Comparison of ENCODE assay signal across 8 mouse cellular contexts in the genomic region with DNA sequence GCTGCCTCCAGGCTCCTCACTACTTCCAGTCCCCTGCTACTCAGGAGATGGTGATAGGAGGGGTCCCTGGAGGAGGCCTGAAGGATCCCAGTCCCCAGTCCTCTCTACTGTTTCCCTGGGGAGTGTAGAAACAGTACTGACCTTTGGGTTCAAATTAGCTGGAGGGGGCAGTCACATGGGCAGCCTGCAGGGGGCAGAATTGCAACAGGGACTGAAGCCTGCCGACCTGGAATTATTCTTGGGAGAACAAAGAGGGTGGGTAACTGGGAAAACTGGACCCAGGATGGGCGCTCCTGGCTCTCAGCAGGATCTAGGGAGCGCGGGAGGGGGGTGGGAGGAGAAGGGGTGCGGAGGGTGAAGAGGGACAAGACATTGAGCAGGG. TPM values are rescaled to one million over a fixed set of nuclear protein-coding genes. Genes with fewer than 3 reads are reported as not detected.
DNase-seq lines count a peak whose midpoint lies in the region; ATAC-seq and TF ChIP-seq lines count a peak whose summit lies in the region.

No protein-coding gene starts in this region.

- peak overlapping the region; percentile 57; the same call in 1 of the 2 replicates for H3K9ac ChIP-seq in hindbrain, embryonic 14.5 days
- H3K9ac ChIP-seq in liver, embryonic 13.5 days, result peak overlapping the region; percentile 39; the same call in 1 of the 2 replicates
- peak overlapping the region; percentile 58 for H3K9ac ChIP-seq in neural tube, embryonic 11.5 days (ENCODE audit: low read length)

- WGBS in hindbrain, embryonic 14.5 days, result 13% methylated on average over 5 of the region's 5 CpGs
- 15% methylated on average over 5 of the region's 5 CpGs for WGBS in liver, embryonic 13.5 days (ENCODE audit: insufficient replicate concordance)
- 6% methylated on average over 5 of the region's 5 CpGs for WGBS in neural tube, embryonic 11.5 days

- TF ChIP-seq POLR2A in bone marrow macrophage, adult 2 months (IDR thresholded peaks at IDR 0.05; ENCODE audit: borderline replicate concordance, low read depth, low read length), result no peak

- ATAC-seq in hindbrain, embryonic 14.5 days (ENCODE audit: low FRiP score), result no peak
- ATAC-seq in liver, embryonic 13.5 days (ENCODE audit: low read depth), result peak; percentile 15; the same call in 1 of the 2 replicates
- peak; percentile 10; the same call in 1 of the 2 replicates for ATAC-seq in neural tube, embryonic 11.5 days (ENCODE audit: insufficient read depth, low FRiP score, low TSS enrichment)
- ATAC-seq in megakaryocyte, adult 5-6 weeks (ENCODE audit: poor library complexity, severe bottlenecking), result no peak

- peak; percentile 69 to 79 for DNase-seq in cerebellum, postnatal 14 days
- no peak for DNase-seq in cerebellum, adult 9-10 months
- peak; percentile 72 to 78 for DNase-seq in gastrocnemius, adult 8-10 months (ENCODE audit: low spot score in 2 of 2)
- DNase-seq in hindbrain, embryonic 14.5 days (ENCODE audit: low spot score), result peak; percentile 62
- peak; percentile 30 for DNase-seq in liver, embryonic 13.5 days
- peak; percentile 72 for DNase-seq in neural tube, embryonic 11.5 days (ENCODE audit: low spot score)

- H3K27me3 ChIP-seq in hindbrain, embryonic 14.5 days (ENCODE audit: control insufficient read depth, insufficient read depth, low read length), result no peaks in the 10 kb centered on the region
- peaks cover 8% of the 10 kb centered on the region; the same call in 1 of the 2 replicates for H3K27me3 ChIP-seq in liver, embryonic 13.5 days
- no peaks in the 10 kb centered on the region for H3K27me3 ChIP-seq in neural tube, embryonic 11.5 days (ENCODE audit: control insufficient read depth, insufficient read depth, low read length)

- H3K4me3 ChIP-seq in bone marrow macrophage, adult 2 months (ENCODE audit: insufficient read depth, low read length), result no peak overlapping the region
- H3K4me3 ChIP-seq in hindbrain, embryonic 14.5 days (replicated peaks; ENCODE audit: low read length), result peak overlapping the region; percentile 15; the same call in 1 of the 2 replicates
- H3K4me3 ChIP-seq in liver, embryonic 13.5 days (replicated peaks), result no peak overlapping the region
- peak overlapping the region; percentile 12; the same call in 1 of the 2 replicates for H3K4me3 ChIP-seq in neural tube, embryonic 11.5 days (ENCODE audit: low read depth, low read length)

- TF ChIP-seq CTCF in bone marrow macrophage, adult 2 months (IDR thresholded peaks at IDR 0.05; ENCODE audit: low read depth, low read length), result peak; percentile 61

- H3K9me3 ChIP-seq in hindbrain, embryonic 14.5 days (ENCODE audit: control insufficient read depth, low read length), result no peaks in the 10 kb centered on the region
- no peaks in the 10 kb centered on the region for H3K9me3 ChIP-seq in liver, embryonic 13.5 days (replicated peaks)
- no peaks in the 10 kb centered on the region for H3K9me3 ChIP-seq in neural tube, embryonic 11.5 days (ENCODE audit: control insufficient read depth, low read length)

- H3K27ac ChIP-seq in bone marrow macrophage, adult 2 months (ENCODE audit: insufficient read depth, low read depth, low read length), result no peak overlapping the region
- H3K27ac ChIP-seq in hindbrain, embryonic 14.5 days, result peak overlapping the region; percentile 40; the same call in 1 of the 2 replicates
- peak overlapping the region; percentile 73 for H3K27ac ChIP-seq in liver, embryonic 13.5 days
- H3K27ac ChIP-seq in neural tube, embryonic 11.5 days (ENCODE audit: low read depth, low read length), result peak overlapping the region; percentile 82

- H3K4me1 ChIP-seq in bone marrow macrophage, adult 2 months (ENCODE audit: control insufficient read depth, insufficient read depth, low read length), result no peaks in the 10 kb centered on the region
- peaks cover 14% of the 10 kb centered on the region for H3K4me1 ChIP-seq in hindbrain, embryonic 14.5 days (replicated peaks; ENCODE audit: control insufficient read depth, insufficient read depth, low read length)
- H3K4me1 ChIP-seq in liver, embryonic 13.5 days (replicated peaks), result peaks cover 16% of the 10 kb centered on the region
- peaks cover 19% of the 10 kb centered on the region for H3K4me1 ChIP-seq in neural tube, embryonic 11.5 days (ENCODE audit: control insufficient read depth, insufficient read depth, low read length)

- peak overlapping the region; percentile 57 for H3K4me2 ChIP-seq in hindbrain, embryonic 14.5 days (replicated peaks)
- peak overlapping the region; percentile 41 for H3K4me2 ChIP-seq in liver, embryonic 13.5 days
- H3K4me2 ChIP-seq in neural tube, embryonic 11.5 days (ENCODE audit: low read depth), result peak overlapping the region; percentile 41

- H3K36me3 ChIP-seq in hindbrain, embryonic 14.5 days (replicated peaks; ENCODE audit: control insufficient read depth, insufficient read depth), result no peaks in the 10 kb centered on the region
- H3K36me3 ChIP-seq in liver, embryonic 13.5 days, result no peaks in the 10 kb centered on the region
- no peaks in the 10 kb centered on the region for H3K36me3 ChIP-seq in neural tube, embryonic 11.5 days (ENCODE audit: control insufficient read depth, insufficient read depth, low read length)

RNA-seq across cellular contexts. Expression of gene Tnnt3, which starts 17.5 kb away (rescaled TPM):
- 5.1 and 6.0 TPM in 2 replicates for polyA plus RNA-seq in bone marrow macrophage, adult 2 months (2012; ENCODE audit: insufficient read depth, insufficient read length, missing spikeins)
- over 10,000 TPM; 31,851 to 38,724 (median 35,835) TPM for total RNA-seq in gastrocnemius, adult 8-10 months (2022)
- 1.2 and 1.6 TPM in 2 replicates for polyA plus RNA-seq in hindbrain, embryonic 14.5 days (2014; fragmentation: Nextera tagmentation; extraction: Ambion mirVana)
- 1.6 and 2.6 TPM in 2 replicates for polyA plus RNA-seq in liver, embryonic 13.5 days (2015; fragmentation: Nextera tagmentation; extraction: Ambion mirVana)
- polyA plus RNA-seq in neural tube, embryonic 11.5 days (2014; fragmentation: Nextera tagmentation; extraction: Ambion mirVana), result 6.5 and 9.2 TPM in 2 replicates
- total RNA-seq in megakaryocyte, adult 5-6 weeks (2015), result 1.4 and 1.5 TPM in 2 replicates
- total RNA-seq in megakaryocyte, adult 5-6 weeks (2017), result 3.7 and 3.9 TPM in 2 replicates

RNA-seq across cellular contexts. Expression of gene Lsp1, which starts 20.6 kb away (rescaled TPM):
- 320 and 327 TPM in 2 replicates for polyA plus RNA-seq in bone marrow macrophage, adult 2 months (2012; ENCODE audit: insufficient read depth, insufficient read length, missing spikeins)
- total RNA-seq in gastrocnemius, adult 8-10 months (2022), result 10 to 100 TPM; 22.8 to 39.1 (median 34.1) TPM
- 4.8 and 8.2 TPM in 2 replicates for polyA plus RNA-seq in hindbrain, embryonic 14.5 days (2014; fragmentation: Nextera tagmentation; extraction: Ambion mirVana)
- polyA plus RNA-seq in liver, embryonic 13.5 days (2015; fragmentation: Nextera tagmentation; extraction: Ambion mirVana), result 14.2 and 15.5 TPM in 2 replicates
- polyA plus RNA-seq in neural tube, embryonic 11.5 days (2014; fragmentation: Nextera tagmentation; extraction: Ambion mirVana), result 15.1 and 21.0 TPM in 2 replicates
- total RNA-seq in megakaryocyte, adult 5-6 weeks (2015), result 1,220 and 1,304 TPM in 2 replicates
- 1,314 and 1,552 TPM in 2 replicates for total RNA-seq in megakaryocyte, adult 5-6 weeks (2017)

RNA-seq across cellular contexts. Expression of gene Tnni2, which starts 39.6 kb away (rescaled TPM):
- polyA plus RNA-seq in bone marrow macrophage, adult 2 months (2012; ENCODE audit: insufficient read depth, insufficient read length, missing spikeins), result 10.2 and 13.8 TPM in 2 replicates
- over 10,000 TPM; 16,943 to 22,105 (median 19,624) TPM for total RNA-seq in gastrocnemius, adult 8-10 months (2022)
- polyA plus RNA-seq in hindbrain, embryonic 14.5 days (2014; fragmentation: Nextera tagmentation; extraction: Ambion mirVana), result 1.0 TPM in 1 of 2 replicates, not detected in the other
- 3.4 and 4.3 TPM in 2 replicates for polyA plus RNA-seq in liver, embryonic 13.5 days (2015; fragmentation: Nextera tagmentation; extraction: Ambion mirVana)
- polyA plus RNA-seq in neural tube, embryonic 11.5 days (2014; fragmentation: Nextera tagmentation; extraction: Ambion mirVana), result 2.1 and 3.5 TPM in 2 replicates
- total RNA-seq in megakaryocyte, adult 5-6 weeks (2015), result 18.8 and 20.9 TPM in 2 replicates
- 25.6 and 27.6 TPM in 2 replicates for total RNA-seq in megakaryocyte, adult 5-6 weeks (2017)

RNA-seq across cellular contexts. Expression of gene Syt8, which starts 46.5 kb away (rescaled TPM):
- polyA plus RNA-seq in bone marrow macrophage, adult 2 months (2012; ENCODE audit: insufficient read depth, insufficient read length, missing spikeins), result 5.6 TPM in 2 replicates
- not detected for total RNA-seq in gastrocnemius, adult 8-10 months (2022)
- polyA plus RNA-seq in hindbrain, embryonic 14.5 days (2014; fragmentation: Nextera tagmentation; extraction: Ambion mirVana), result not detected in 2 replicates
- not detected in 2 replicates for polyA plus RNA-seq in liver, embryonic 13.5 days (2015; fragmentation: Nextera tagmentation; extraction: Ambion mirVana)
- not detected in 2 replicates for polyA plus RNA-seq in neural tube, embryonic 11.5 days (2014; fragmentation: Nextera tagmentation; extraction: Ambion mirVana)
- 0.39 TPM in 1 of 2 replicates, not detected in the other for total RNA-seq in megakaryocyte, adult 5-6 weeks (2015)
- total RNA-seq in megakaryocyte, adult 5-6 weeks (2017), result not detected in 2 replicates

RNA-seq across cellular contexts. Expression of gene Mrpl23, which starts 51.3 kb away (rescaled TPM):
- polyA plus RNA-seq in bone marrow macrophage, adult 2 months (2012; ENCODE audit: insufficient read depth, insufficient read length, missing spikeins), result 27.2 and 47.3 TPM in 2 replicates
- total RNA-seq in gastrocnemius, adult 8-10 months (2022), result 1 to 10 TPM; 1.0 to 5.1 (median 3.1) TPM
- polyA plus RNA-seq in hindbrain, embryonic 14.5 days (2014; fragmentation: Nextera tagmentation; extraction: Ambion mirVana), result 21.6 and 22.9 TPM in 2 replicates
- 11.3 and 12.2 TPM in 2 replicates for polyA plus RNA-seq in liver, embryonic 13.5 days (2015; fragmentation: Nextera tagmentation; extraction: Ambion mirVana)
- 10.6 and 20.0 TPM in 2 replicates for polyA plus RNA-seq in neural tube, embryonic 11.5 days (2014; fragmentation: Nextera tagmentation; extraction: Ambion mirVana)
- 3.8 and 12.3 TPM in 2 replicates for total RNA-seq in megakaryocyte, adult 5-6 weeks (2015)
- 37.2 and 52.6 TPM in 2 replicates for total RNA-seq in megakaryocyte, adult 5-6 weeks (2017)

Comparison
In these comparisons a context has a peak if more than half of its experiments do, and no peak if none do; other contexts are left out.
1. H3K4me3 ChIP-seq: peak in hindbrain, embryonic 14.5 days (single experiment) and neural tube, embryonic 11.5 days (single experiment); none in bone marrow macrophage, adult 2 months (single experiment) and liver, embryonic 13.5 days (single experiment).
2. ATAC-seq: peak in liver, embryonic 13.5 days (single experiment) and neural tube, embryonic 11.5 days (single experiment); none in hindbrain, embryonic 14.5 days (single experiment) and megakaryocyte, adult 5-6 weeks (single experiment).
3. RNA of gene Lsp1, which starts 20.6 kb away (polyA plus RNA-seq): 320 to 327 TPM in bone marrow macrophage, adult 2 months; 14.2 to 15.5 TPM in liver, embryonic 13.5 days, 15.1 to 21.0 TPM in neural tube, embryonic 11.5 days and 4.8 to 8.2 TPM in hindbrain, embryonic 14.5 days; every median in the first group is over 10 times any median in the second.
4. Peak in every context shown above with its lines, with median percentiles within 50 percentile points of each other: H3K4me2 ChIP-seq and H3K9ac ChIP-seq.